Mouse (Mus musculus) 3134 (cell line): ENCODE measurements around the gene Slc22a17.

Experiments
- DNase-seq: peaks from one replicate; pipeline ENCODE4 v3.0.0-alpha.2; 2011; ENCODE audit warnings: low spot score; ENCODE audit not compliant: insufficient read length; ENCODE audit errors: extremely low read depth

Gene Slc22a17

DNA sequence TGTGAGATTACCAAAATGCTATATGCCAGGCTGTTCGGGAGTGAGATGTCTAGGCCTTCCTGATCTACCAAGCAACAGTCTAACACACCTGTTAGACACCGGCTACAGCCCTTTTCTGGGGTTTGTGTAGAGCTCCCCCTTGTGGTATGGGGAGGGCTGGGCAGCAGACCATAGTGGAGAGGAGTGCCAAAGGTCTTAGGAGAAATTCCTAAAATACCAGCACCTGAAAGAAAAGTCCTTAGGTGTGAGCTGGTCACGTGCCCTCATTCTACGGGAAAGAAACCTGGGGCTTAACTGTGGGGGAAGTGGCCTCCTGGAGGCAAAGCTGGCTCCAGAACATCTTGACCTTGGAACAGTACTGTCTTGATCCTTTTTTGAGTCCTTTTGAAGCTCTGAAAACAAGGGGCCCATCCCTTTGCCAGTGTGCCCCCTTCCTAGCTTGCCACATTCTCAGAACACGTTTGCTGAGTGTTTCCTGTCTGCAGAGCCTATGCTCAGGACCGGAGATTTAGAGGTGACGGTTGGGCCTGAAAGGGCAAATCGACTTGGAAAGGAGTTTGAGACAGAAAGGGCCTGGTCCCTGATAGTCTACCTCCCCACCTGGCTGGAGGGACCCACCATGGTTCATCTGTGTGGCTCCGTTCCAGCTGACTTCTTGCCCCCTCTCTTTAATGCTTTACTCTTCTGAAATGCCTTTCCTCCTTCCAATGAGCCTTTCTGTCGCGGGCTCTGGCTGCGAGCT, 26.7 kb upstream of the Slc22a17 start:
- no peak for DNase-seq

DNA sequence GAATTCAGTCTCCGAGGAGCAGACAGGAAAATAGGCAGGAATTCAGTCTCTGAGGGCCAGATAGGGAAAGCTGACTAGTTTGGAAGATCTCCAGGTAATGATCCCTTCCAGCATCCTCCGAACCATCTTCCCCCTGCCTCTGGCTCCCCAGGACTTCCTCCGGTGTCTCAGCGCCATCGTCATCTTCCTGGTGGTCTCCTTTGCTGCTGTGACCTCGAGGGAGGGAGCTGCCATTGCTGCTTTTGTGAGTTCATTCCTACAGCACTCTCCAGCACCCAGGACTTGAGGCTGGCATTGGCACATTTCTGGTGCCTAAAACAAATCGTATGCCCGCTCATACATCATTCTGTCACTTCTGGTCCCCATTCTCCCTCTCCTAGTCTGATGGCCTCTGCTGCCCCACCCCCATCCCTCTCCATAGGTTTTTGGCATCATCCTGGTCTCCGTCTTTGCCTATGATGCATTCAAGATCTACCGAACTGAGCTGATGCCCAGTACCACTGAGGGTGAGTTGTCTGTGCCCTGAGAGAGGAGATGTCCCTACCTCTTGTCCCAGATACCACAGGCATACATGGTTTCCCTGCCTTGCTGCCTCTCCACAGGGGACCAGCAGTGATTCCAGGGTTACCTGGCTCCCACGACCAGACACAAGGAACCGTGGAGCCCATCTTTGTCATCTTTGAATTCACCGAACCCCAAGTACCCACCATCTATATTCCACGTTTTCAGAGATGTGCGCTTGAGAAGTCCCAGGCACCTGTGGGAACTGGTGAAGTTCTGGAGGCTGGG, 25.7 kb upstream of the Slc22a17 start:
- no peak for DNase-seq

DNA sequence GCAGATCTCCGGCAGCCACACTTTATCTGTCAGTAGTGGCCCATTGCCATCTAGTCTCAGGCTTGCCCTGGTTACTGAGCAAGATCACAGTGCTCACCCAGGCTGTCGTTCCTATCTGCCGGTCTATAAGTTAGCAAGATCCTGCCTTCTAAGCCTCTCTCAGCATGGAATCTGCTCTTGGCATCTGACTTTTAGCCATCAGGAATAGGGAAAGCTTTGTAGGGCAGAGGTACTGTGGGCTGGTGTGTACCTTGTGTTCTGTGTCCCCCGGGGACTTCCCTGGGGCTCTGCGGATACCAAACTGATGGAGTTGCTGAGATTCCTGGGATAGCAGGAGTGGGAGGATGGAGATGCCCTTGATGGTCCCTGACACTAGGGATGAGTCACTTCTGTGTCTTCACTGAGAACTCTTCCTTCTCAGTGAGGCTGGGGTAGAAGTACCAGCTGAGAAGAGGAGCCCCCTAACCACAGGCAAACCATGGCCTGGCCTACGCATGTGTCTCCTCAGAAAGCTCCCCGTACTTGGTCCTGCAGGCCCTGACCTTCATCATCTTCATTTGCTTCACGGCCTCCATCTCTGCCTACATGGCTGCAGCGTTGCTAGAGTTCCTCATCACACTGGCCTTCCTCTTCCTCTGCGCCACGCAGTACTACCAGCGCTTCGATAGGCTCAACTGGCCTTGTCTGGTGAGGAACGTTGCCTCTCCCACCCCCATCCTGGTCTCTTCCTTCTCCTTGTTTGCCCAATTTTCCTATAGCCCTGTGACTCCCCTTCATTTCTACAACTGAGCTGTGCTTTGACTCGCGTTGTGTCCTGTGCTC, 24.6 kb upstream of the Slc22a17 start:
- DNase-seq = no peak

DNA sequence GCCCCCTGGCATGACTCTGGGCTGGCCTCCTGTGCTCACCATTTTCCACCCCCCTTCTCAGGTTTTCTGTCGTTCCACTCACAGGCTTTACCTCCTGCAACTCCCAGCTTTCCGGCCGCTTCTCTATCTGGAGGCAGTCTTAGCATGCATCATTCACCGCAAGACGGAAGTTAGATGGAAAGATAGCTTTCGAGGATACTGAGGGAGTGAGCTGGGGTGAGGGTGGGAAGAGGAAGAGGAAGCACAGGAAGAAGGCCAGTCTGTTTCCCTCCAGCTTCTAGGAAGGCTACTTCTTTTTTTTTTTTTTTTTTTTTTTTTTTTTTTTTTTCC, 23.9 kb upstream of the Slc22a17 start:
- DNase-seq = no peak

DNA sequence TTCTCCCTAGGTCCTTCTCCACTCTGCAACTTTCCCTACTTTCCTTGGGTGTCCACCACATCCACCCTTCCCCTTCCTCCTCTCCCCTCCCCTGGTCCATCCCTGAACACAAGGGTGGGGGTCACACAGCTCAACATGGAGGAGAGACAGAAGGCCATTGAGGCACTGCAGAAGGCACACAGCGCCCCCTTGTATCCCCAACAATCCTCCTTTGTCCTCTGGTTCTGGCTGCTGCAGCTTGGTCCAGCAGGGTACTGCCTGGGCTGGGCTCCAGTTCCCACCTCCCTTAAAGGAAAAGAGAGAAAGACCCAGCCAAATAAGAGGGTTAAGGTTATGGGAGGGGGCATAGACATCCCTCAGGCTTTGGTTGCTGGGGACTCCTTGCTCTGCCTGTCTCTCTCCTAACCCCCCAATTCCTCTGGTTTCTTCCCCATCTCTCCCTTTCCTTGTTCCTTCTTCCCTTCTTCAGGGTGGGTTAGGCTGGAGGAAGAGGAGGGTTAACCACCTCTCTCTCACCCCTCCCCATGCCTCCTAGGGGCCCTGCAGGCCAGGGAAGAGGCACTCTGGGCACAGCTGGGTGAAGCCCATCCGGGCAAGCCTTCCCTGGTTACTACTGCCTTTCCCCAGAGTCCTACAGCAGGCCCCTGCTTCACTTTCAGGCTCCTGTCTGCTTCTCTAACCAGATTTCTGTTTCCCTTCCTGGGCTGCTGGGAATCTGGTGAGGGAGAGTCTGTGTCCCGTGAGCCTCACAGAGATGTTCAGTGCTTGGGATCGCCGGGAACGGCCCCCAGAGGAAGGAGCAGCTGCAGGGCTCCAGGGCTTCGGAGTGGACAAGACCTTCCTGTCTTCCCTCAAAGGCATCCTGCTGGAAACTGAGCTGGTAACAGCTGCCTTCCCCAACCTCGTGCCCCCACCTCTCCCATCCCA, 23.2 kb upstream of the Slc22a17 start, which contains the start of gene Cmtm5:
Gene Cmtm5, plus strand, starts transcription at position 358 of the 927 bp plus-strand sequence.
- no peak for DNase-seq

DNA sequence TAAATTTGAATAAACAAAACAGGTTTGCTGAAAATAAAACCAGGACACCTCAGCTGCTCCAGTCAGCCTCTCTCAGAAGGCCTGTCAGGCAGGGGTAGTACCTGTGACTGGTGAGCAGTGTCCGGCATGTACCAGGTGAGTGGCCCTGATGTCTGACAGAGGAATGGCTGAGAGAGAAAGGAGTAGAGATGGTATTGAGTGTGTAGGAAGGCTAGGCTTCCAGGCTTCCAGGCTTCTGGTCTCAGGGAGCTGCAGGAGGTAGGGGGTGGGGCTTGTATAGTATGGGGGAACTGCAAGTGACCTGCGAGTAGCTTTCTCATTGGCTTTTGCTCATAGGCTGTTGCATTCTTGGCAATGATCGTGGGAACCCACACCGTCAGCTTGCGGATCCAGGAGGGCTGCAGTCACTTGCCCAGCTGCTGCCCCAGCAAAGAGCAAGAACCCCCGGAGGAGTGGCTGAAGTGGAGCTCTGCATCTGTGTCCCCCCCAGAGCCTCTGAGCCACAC, 19.8 kb upstream of the Slc22a17 start, which contains the start of gene Il25:
Gene Il25, plus strand, starts transcription at position 51 of the 506 bp plus-strand sequence.
- DNase-seq = no peak

DNA sequence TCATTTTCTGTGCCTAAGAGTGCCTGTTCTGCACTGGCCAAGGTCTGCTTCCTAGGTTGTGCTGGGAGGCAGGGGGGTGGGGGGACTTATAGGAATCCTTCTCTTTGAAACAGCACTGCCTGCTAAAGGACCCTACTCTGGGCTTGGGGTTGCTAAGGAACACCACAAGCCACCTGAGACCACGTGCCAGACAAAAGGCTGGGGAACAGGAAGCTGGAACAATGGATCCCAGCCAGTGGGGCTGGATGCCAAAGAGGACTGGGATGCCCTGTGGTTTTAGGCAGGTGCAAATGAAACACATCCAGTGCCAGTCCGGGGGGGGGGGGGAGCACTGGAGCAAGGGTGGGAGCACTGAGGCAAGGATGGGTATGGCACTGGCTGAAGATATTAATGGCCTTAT, 17.5 kb upstream of the Slc22a17 start:
- DNase-seq = no peak

DNA sequence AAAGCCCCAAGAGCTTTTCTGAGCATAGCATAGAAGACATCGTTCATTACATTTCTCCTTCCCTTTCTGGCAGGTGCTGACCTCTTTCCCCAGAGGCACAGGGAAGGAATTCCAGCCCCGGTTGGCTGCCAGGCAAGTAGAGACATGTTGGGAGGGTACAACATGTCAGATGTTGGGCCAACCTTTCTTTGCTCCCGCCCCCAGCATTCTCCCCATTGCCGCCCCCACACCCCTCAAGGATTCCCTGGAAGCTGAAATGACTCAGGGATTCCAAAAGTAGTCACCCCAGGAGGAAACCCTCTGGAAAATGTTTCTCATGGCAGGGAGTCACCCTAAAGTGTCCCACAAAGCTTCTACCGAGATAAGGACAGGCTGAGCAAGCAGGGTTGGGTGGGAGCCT, 16.9 kb upstream of the Slc22a17 start:
- no peak for DNase-seq

DNA sequence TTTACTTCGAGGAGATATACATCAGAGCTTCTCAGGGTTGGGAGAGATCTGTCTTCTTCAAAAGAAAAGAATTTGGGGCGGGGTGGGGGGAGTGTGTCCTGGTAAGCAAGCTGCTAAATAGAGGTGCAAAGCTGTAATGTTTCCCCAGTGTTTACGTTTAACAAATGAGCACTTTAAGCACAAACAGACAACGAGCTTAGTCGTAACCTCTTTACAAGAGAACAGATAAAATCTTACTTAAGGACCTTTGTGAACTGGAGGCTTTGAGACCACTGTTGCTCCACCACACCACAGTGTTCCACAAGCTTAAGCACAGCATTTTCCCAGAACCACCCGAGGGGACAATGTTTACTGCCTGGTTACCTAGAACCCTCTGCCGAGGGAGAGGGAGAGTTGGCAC, 14.4 kb upstream of the Slc22a17 start:
- DNase-seq = no peak

DNA sequence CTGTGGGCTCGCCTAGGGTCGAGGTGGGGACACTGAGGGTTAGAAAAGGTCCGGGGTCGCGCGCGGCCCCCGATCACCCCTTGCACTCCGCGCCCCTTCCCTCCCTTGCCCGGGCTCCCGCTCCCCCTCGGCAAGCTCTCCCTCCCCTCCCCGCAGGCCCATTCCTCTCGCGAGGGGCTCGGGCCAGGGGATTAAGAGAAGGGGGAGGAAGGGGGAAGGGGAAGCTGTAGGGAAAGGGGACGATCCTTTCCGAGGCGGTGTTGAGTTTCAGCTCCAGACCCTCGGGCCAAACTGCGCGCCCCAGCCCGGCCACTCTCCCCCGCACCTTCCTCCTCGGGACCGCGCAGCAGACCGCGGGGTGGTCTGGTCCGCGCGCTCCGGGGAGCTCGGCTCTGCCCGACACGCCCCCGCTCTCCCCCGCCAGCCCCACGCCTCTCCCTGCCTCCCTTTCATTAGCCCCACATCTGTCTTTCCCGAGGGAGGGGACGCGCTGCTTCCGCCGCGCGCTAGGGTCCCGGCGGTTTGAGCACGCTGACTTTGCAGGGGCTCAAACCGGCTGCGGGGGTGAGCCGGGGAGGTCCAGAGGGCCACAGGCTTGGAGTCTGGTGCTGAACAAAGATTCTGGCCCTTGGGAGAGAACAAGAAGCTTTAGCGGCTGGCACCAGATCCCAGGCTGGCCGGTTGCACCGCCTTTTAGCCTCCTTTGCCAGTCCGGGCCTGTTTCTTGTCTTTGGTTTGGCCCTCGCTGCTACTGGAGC, 13.6 kb upstream of the Slc22a17 start:
- DNase-seq = no peak

DNA sequence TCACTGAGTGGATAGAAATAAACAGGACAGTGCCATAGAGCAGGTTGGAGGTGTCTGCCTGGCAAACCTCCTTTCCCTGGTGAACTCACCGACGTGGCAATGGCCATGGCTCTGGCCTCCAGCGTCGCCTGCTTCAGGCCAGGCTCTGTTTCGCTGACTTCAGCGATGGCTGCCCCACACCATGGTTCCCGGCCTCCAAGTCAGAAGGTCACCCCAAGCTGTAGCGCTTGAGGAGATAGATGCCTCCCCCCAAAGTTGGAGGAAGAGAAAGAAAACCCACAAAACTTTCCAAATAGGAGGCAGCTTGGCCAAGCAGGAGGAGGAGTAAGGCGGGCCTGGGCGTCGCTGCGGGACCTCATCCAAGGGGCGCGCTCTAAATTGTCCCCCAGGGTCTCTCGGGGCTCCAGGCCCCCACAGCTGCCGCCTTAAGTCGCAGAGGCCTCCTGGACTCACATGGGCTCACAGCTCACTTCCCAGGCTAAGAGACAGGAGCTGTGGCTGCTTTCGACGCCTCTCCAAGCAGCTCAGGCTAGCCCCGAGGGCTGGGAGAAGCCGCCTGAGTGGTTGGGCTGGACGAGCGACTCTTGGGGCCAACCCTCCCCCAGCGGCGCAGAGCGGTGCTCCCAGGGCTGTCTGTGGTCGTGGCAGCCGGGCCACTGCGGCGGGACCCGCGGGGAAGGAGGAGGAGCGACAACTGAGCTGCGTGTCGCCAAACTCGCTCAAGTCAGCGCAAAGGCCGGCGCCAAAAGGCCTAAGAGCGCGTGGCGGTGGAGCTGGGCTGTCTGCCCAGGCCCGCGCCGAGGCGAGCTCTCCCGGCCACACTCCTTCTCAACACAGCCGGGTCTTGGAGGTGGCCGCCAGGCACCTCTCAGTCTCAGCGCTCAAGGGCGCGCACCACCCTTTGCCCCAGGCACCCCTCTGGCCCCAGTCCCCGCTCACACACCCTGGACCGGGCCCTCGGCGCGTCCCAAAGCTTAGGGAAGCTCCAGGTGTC, 12.7 kb upstream of the Slc22a17 start, which contains the start of gene Efs:
Gene Efs, minus strand, starts transcription at position 778 of the 994 bp plus-strand sequence.
- no peak for DNase-seq

DNA sequence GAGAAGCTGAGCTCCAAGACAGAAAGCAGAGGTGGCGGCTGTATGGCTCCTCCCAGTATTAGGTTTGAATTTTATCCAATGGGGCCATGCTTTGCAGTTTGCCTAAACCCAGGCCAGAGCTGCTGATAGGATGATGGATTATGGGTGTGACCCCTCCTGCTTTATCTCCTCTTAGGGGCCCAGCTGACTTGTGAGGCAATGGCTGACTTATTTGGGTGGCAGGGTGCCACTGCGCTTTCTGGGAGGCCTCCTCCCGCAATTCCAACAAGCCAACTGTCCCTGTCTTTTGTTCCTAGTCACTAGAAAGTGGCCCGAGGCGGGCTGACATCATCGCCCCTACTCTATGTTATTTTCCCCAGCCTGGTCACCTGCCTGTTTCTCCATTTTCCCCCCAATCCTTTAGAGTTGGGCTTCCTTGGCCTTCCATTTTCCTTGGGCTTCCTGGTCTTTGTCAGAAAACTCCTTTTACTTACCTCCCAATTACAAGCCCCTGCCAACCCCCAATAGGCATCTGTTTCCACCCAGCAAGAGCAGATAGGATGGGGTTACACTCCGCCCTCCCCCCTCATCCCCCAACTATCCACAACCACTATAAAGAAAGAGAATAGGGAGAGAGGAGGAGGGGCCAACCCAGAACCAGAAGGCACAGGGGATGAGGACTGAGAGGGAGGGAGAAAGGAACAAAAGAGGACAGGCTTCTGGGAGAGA, 11.9 kb upstream of the Slc22a17 start:
- DNase-seq = peak; percentile 45

DNA sequence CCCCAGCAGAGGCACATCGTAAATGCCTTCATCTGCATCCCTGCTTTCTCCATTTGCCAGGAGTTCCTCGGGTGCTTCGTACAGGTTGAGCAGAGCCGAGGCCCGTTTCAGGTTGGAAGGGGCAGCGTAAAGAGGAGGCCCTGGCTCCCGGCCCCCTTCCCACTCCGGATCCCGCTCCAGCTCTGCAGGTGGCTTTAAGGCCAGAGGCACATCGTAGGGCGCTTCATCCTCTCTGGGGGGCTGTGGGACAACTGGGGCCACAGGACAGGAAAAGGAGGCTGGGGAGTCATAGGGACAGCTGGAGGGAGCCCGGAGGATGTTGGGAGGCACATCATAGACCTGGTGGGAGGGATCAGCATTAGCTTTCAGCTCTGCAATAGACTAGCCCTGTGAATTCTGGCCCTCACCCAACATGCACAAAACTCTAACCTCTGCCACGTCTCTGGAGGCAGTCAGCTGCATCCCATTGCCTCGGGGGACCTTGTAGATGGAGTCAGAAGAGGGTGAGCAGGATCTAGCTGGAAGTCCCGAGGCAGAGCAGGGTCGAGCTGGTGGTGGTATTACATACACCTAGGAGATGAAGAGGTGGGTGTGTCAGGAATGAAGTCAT, 7.2 kb upstream of the Slc22a17 start:
- no peak for DNase-seq

DNA sequence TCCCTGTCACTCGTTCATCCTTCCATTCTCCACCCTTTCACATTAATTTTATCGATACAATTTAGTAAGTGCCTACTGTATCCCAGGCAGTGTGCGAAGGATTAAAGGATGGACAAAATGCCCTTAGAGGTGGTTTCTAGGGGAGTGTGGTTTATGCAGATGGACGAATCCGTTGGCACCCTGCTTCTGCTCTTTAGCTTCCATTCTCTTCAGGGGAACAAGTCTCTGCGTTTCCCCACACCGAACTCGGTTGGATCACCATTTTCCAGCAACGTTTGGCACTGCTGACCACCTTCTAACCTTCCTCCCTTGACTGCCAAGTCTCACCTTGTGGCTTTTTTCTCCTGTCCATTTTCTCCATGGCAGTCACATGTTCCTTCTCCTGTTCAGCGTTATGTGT, 411 bp upstream of the Slc22a17 start:
- no peak for DNase-seq

DNA sequence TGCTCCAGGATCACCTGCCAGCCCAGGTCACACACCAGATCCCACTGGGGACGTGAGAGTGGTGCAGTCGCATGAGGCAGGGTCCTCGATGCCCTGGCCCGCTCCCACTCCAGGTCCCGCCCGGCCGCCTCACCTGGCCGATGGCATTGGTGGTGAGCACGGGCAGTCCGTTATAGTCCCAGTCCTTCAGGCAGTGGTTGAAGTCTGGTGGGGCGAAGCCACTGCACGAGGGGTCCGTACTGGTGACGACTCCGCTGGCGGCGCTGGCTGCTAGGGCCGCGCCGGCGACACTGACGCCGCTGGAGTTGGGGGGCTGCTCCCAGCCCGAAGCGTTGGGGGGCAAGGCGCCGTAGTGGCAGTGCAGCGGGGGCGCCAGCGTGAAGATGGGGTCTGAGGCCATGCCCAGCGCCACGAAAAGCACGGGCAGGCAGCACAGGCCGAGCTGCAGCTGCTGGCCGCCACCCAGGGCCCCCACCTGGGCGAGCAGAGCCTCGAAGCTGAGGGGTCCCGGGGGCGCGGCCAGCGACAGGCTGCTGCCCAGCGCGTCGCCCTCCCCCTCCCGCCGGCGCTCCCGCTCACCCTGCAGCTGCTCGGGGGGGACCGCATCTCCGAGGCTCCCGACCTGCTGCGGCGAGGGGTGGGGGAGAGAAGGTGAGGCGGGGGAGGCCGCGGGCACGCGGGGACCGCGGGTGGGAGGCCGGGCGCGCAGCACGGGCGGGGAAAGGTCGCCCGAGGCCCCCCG, 652 bp downstream of the Slc22a17 start:
- DNase-seq = no peak

DNA sequence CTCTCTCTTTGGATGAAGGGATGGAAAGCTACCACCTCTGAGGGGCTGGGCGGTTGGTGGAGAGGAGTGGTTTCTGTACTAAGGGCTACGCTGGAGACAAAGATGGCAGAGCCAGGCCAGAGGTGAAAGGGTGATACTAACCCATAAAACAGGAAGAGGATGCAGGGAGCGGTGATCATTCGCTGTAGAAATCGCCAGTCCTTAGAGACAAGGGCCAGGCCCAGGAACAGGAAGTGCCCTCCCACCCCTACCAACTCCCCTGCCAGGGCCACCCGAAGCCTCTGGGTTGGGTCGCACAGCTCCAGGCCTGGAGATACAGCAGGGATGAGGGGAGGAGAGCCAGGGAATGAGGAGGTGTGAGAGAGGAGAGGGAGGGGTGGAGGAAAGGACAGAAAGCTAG, 4.2 kb downstream of the Slc22a17 start:
- no peak for DNase-seq
